Mouse (Mus musculus): Measurements from ENCODE around the gene Kif1b.
A peak's percentile ranks its signal among the peaks of the same experiment; 100 is the strongest.

Gene Kif1b

GRCm38 (mm10) chr4:149313558-149314253 lies 6.2 kb upstream of the Kif1b start:
- no peak for DNase-seq

GRCm38 (mm10) chr4:149311996-149312395 lies 4.5 kb upstream of the Kif1b start:
- no peak for DNase-seq

GRCm38 (mm10) chr4:149308491-149308820 lies 963 bp upstream of the Kif1b start:
- no peak for DNase-seq

- peak; percentile 76 for DNase-seq
Measured at GRCm38 (mm10) chr4:149306712-149307595, 539 bp downstream of the Kif1b start.

- DNase-seq: no peak
Measured at GRCm38 (mm10) chr4:149305761-149306711, 1.5 kb downstream of the Kif1b start.

GRCm38 (mm10) chr4:149304466-149304865 lies 3.0 kb downstream of the Kif1b start:
- DNase-seq: no peak

- no peak for DNase-seq
Measured at GRCm38 (mm10) chr4:149303502-149303901, 4.0 kb downstream of the Kif1b start.

- DNase-seq: no peak
Measured at GRCm38 (mm10) chr4:149302751-149303150, 4.7 kb downstream of the Kif1b start.

GRCm38 (mm10) chr4:149302136-149302535 lies 5.4 kb downstream of the Kif1b start:
- DNase-seq: no peak

- DNase-seq: no peak
Measured at GRCm38 (mm10) chr4:149296501-149296900, 11.0 kb downstream of the Kif1b start.

- no peak for DNase-seq
Measured at GRCm38 (mm10) chr4:149292984-149293383, 14.5 kb downstream of the Kif1b start.

GRCm38 (mm10) chr4:149291061-149291460 lies 16.4 kb downstream of the Kif1b start:
- DNase-seq: no peak

- DNase-seq: no peak
Measured at GRCm38 (mm10) chr4:149290157-149290750, 17.2 kb downstream of the Kif1b start.

GRCm38 (mm10) chr4:149286287-149287137 lies 21.0 kb downstream of the Kif1b start:
- no peak for DNase-seq

- no peak for DNase-seq
Measured at GRCm38 (mm10) chr4:149285691-149286090, 21.8 kb downstream of the Kif1b start.

GRCm38 (mm10) chr4:149283018-149283417 lies 24.5 kb downstream of the Kif1b start:
- DNase-seq: no peak

- no peak for DNase-seq
Measured at GRCm38 (mm10) chr4:149282025-149282738, 25.3 kb downstream of the Kif1b start.

- DNase-seq: no peak
Measured at GRCm38 (mm10) chr4:149277571-149277970, 29.9 kb downstream of the Kif1b start.

- peak; percentile 32 for DNase-seq
Measured at GRCm38 (mm10) chr4:149273128-149273527, 34.4 kb downstream of the Kif1b start.

GRCm38 (mm10) chr4:149270541-149270940 lies 37.0 kb downstream of the Kif1b start:
- no peak for DNase-seq

- no peak for DNase-seq
Measured at GRCm38 (mm10) chr4:149269026-149269425, 38.5 kb downstream of the Kif1b start.

All from kidney, postnatal 10 days (tissue).